Mouse (Mus musculus) limb, embryonic 12.5 days (tissue): Measurements from ENCODE around the gene Olfr937. TPM values are rescaled to one million over a fixed set of nuclear protein-coding genes. Genes with fewer than 3 reads are reported as not detected.

ENCODE experiments used
- ATAC-seq: fragments of 200-750 bp; cut with Nextera tagmentation; 2 replicates; pipeline ENCODE4 v1.8.0; 2017; ENCODE audit warnings: low read depth, moderate TSS enrichment; ENCODE audit not compliant: insufficient number of reproducible peaks, insufficient read depth, low FRiP score, low TSS enrichment
- H3K27ac ChIP-seq: fragments of 300-500 bp; sonication (generic); 2 replicates; pipeline ENCODE4 v1.5.1; 2016; ENCODE audit warnings: mild to moderate bottlenecking, moderate library complexity
- H3K27me3 ChIP-seq: fragments of 300-500 bp; sonication (generic); 2 replicates; pipeline ENCODE4 v1.6.1; 2016; ENCODE audit warnings: mild to moderate bottlenecking, moderate library complexity
- H3K36me3 ChIP-seq: fragments of 300-500 bp; sonication (generic); 2 replicates; pipeline ENCODE4 v1.6.1; 2016; ENCODE audit warnings: mild to moderate bottlenecking, moderate library complexity
- H3K4me1 ChIP-seq: fragments of 300-500 bp; sonication (generic); replicated peaks from 2 replicates; pipeline ENCODE4 v1.6.1; 2016
- H3K4me2 ChIP-seq: fragments of 300-500 bp; sonication (generic); 2 replicates; pipeline ENCODE4 v1.6.1; 2016; ENCODE audit warnings: mild to moderate bottlenecking, moderate library complexity
- H3K4me3 ChIP-seq: fragments of 300-500 bp; sonication (generic); replicated peaks from 2 replicates; pipeline ENCODE4 v1.5.1; 2016; ENCODE audit warnings: mild to moderate bottlenecking
- H3K9ac ChIP-seq: fragments of 300-500 bp; sonication (generic); replicated peaks from 2 replicates; pipeline ENCODE4 v1.6.1; 2016; ENCODE audit warnings: mild to moderate bottlenecking, moderate library complexity
- H3K9me3 ChIP-seq: fragments of 300-500 bp; sonication (generic); 2 replicates; pipeline ENCODE4 v1.6.1; 2016; ENCODE audit warnings: mild to moderate bottlenecking, moderate library complexity
- WGBS: fragments of 180-500 bp; shearing (Covaris S2); methylation state at CpG from one replicate; pipeline ENCODE4 v1.1.7; 2016; 5-methylcytosine and 5-hydroxymethylcytosine counted together
- microRNA-seq: library from miRNA; unstranded; fragments of <30 nt; microRNA quantifications from one replicate; pipeline ENCODE4, GENCODE M21; 2017
- polyA plus RNA-seq: library from polyadenylated mRNA; unstranded; fragments of >200 nt; fragmentation: Nextera tagmentation; extraction: Ambion mirVana; gene quantifications from 2 replicates; pipeline ENCODE4 v1.2.1, GENCODE M21; 2016

Gene Olfr937
- not detected in 2 replicates for polyA plus RNA-seq

DNA sequence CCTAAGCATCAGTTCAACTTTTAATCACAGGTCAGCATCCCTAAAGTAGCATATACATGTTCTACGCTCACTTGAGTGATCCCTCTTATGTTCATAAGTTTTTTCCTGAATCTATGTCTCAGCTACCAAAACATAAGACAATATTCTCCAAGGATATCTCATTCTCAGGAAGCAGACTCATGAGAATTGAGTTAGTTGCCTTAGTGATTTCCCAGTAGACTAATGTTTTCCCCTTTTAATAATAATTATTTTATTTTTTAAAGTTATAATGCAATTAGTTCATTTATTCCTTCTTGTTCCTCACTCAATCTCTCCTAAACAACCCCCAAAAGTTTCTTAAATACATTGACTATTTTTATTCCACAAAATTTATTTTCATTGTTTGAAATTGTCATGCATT lies at the start of gene Olfr937:
Olfr937 (minus strand) TSS at position 101 of the 400 bp plus-strand sequence.
- 80% methylated on average over 1 of the region's 1 CpGs for WGBS
- no peak within 1 kb of the TSS for H3K9ac ChIP-seq
- H3K4me2 ChIP-seq = no peak within 1 kb of the TSS
- H3K36me3 ChIP-seq = no peaks in the 10 kb centered on the region
- H3K4me3 ChIP-seq = no peak within 1 kb of the TSS
- no peaks in the 10 kb centered on the region for H3K4me1 ChIP-seq
- H3K9me3 ChIP-seq = no peaks in the 10 kb centered on the region
- H3K27me3 ChIP-seq = no peaks in the 10 kb centered on the region
- ATAC-seq = no peak
- no peak within 1 kb of the TSS for H3K27ac ChIP-seq

- no peak within 1 kb of the TSS for H3K4me3 ChIP-seq
- no peak within 1 kb of the TSS for H3K9ac ChIP-seq
- H3K4me2 ChIP-seq = no peak within 1 kb of the TSS
- 88% methylated on average over 2 of the region's 2 CpGs for WGBS
- no peaks in the 10 kb centered on the region for H3K36me3 ChIP-seq
- ATAC-seq = no peak
- H3K27me3 ChIP-seq = no peaks in the 10 kb centered on the region
- H3K9me3 ChIP-seq = 0 out of 2 replicates have a peak, but pooled peaks cover 7% of the 10 kb centered on the region
- no peak within 1 kb of the TSS for H3K27ac ChIP-seq
- no peaks in the 10 kb centered on the region for H3K4me1 ChIP-seq
These were observed 14.0 kb upstream of the Olfr937 start, which contains the start of gene Olfr938 for GRCm38 (mm10) chr9:39078787-39079186. Gene Olfr938 (minus strand): TSS chr9:39078887.

- Histone ChIP-seq H3K36me3 (no peaks in the 10 kb centered on the region), H3K27ac (no peak within 1 kb of the TSS), H3K4me3 (no peak within 1 kb of the TSS), H3K27me3 (no peaks in the 10 kb centered on the region), H3K9ac (no peak within 1 kb of the TSS), H3K4me1 (no peaks in the 10 kb centered on the region), H3K9me3 (no peaks in the 10 kb centered on the region), H3K4me2 (no peak within 1 kb of the TSS)
- WGBS = 88% methylated on average over 1 of the region's 1 CpGs
- no peak for ATAC-seq
These were observed 41.5 kb downstream of the Olfr937 start, which contains the start of gene Olfr146 for GRCm38 (mm10) chr9:39023277-39023676. Gene Olfr146 (minus strand): TSS chr9:39023377.

Small RNA genes within 50 kb of the gene (microRNA-seq; reads per million reads assigned to microRNA genes)
- gene Gm25032 (not detected), gene Gm25529 (not detected)

Other genes starting within 250 kb of the Olfr937 start
- gene Olfr923, start 238.4 kb downstream of the Olfr937 start, polyA plus RNA-seq = not detected in 2 replicates
- gene Olfr924, start 220.5 kb downstream of the Olfr937 start, polyA plus RNA-seq = not detected in 2 replicates
- not detected in 2 replicates for gene Olfr26, start 209.9 kb downstream of the Olfr937 start, polyA plus RNA-seq
- gene Olfr926, start 187.8 kb downstream of the Olfr937 start, polyA plus RNA-seq = not detected in 2 replicates
- gene Olfr930, start 135.1 kb downstream of the Olfr937 start, polyA plus RNA-seq = not detected in 2 replicates
- not detected in 2 replicates for gene Olfr933, start 92.6 kb downstream of the Olfr937 start, polyA plus RNA-seq
- gene Olfr934, start 76.6 kb downstream of the Olfr937 start, polyA plus RNA-seq = not detected in 2 replicates
- gene Olfr935, start 65.3 kb downstream of the Olfr937 start, polyA plus RNA-seq = not detected in 2 replicates
- gene Olfr146, start 41.6 kb downstream of the Olfr937 start, polyA plus RNA-seq = not detected in 2 replicates
- not detected in 2 replicates for gene Olfr938, start 13.9 kb upstream of the Olfr937 start, polyA plus RNA-seq
- gene Olfr27, start 63.2 kb upstream of the Olfr937 start, polyA plus RNA-seq = not detected in 2 replicates
- gene Olfr943, start 101.4 kb upstream of the Olfr937 start, polyA plus RNA-seq = not detected in 2 replicates
- gene Olfr944, start 137.0 kb upstream of the Olfr937 start, polyA plus RNA-seq = not detected in 2 replicates
- gene Olfr1537, start 185.0 kb upstream of the Olfr937 start, polyA plus RNA-seq = not detected in 2 replicates
- not detected in 2 replicates for gene Olfr945, start 211.9 kb upstream of the Olfr937 start, polyA plus RNA-seq